Mouse (Mus musculus) limb, embryonic 12.5 days (tissue): Measurements from ENCODE around the gene Gmds. TPM values are rescaled to one million over a fixed set of nuclear protein-coding genes. Genes with fewer than 3 reads are reported as not detected.
A peak's percentile ranks its signal among the peaks of the same experiment; 100 is the strongest.

ENCODE experiments used
- ATAC-seq: fragments of 200-750 bp; cut with Nextera tagmentation; 2 replicates; pipeline ENCODE4 v1.8.0; 2017; ENCODE audit warnings: low read depth, moderate TSS enrichment; ENCODE audit not compliant: insufficient number of reproducible peaks, insufficient read depth, low FRiP score, low TSS enrichment
- H3K27ac ChIP-seq: fragments of 300-500 bp; sonication (generic); 2 replicates; pipeline ENCODE4 v1.5.1; 2016; ENCODE audit warnings: mild to moderate bottlenecking, moderate library complexity
- H3K27me3 ChIP-seq: fragments of 300-500 bp; sonication (generic); 2 replicates; pipeline ENCODE4 v1.6.1; 2016; ENCODE audit warnings: mild to moderate bottlenecking, moderate library complexity
- H3K36me3 ChIP-seq: fragments of 300-500 bp; sonication (generic); 2 replicates; pipeline ENCODE4 v1.6.1; 2016; ENCODE audit warnings: mild to moderate bottlenecking, moderate library complexity
- H3K4me1 ChIP-seq: fragments of 300-500 bp; sonication (generic); replicated peaks from 2 replicates; pipeline ENCODE4 v1.6.1; 2016
- H3K4me2 ChIP-seq: fragments of 300-500 bp; sonication (generic); 2 replicates; pipeline ENCODE4 v1.6.1; 2016; ENCODE audit warnings: mild to moderate bottlenecking, moderate library complexity
- H3K4me3 ChIP-seq: fragments of 300-500 bp; sonication (generic); replicated peaks from 2 replicates; pipeline ENCODE4 v1.5.1; 2016; ENCODE audit warnings: mild to moderate bottlenecking
- H3K9ac ChIP-seq: fragments of 300-500 bp; sonication (generic); replicated peaks from 2 replicates; pipeline ENCODE4 v1.6.1; 2016; ENCODE audit warnings: mild to moderate bottlenecking, moderate library complexity
- H3K9me3 ChIP-seq: fragments of 300-500 bp; sonication (generic); 2 replicates; pipeline ENCODE4 v1.6.1; 2016; ENCODE audit warnings: mild to moderate bottlenecking, moderate library complexity
- WGBS: fragments of 180-500 bp; shearing (Covaris S2); methylation state at CpG from one replicate; pipeline ENCODE4 v1.1.7; 2016; 5-methylcytosine and 5-hydroxymethylcytosine counted together
- polyA plus RNA-seq: library from polyadenylated mRNA; unstranded; fragments of >200 nt; fragmentation: Nextera tagmentation; extraction: Ambion mirVana; gene quantifications from 2 replicates; pipeline ENCODE4 v1.2.1, GENCODE M21; 2016

Gene Gmds
- polyA plus RNA-seq, 1 experiment from 2014 or later, result 37.3 TPM

- no peak overlapping the region for H3K27ac ChIP-seq
- ATAC-seq, result no peak
- no peak overlapping the region for H3K4me2 ChIP-seq
- H3K9me3 ChIP-seq, result no peaks in the 10 kb centered on the region
- 35% methylated on average over 3 of the region's 3 CpGs for WGBS
- no peak overlapping the region for H3K9ac ChIP-seq
- peaks cover 33% of the 10 kb centered on the region for H3K4me1 ChIP-seq
- peaks cover 34% of the 10 kb centered on the region for H3K27me3 ChIP-seq
- no peak overlapping the region for H3K4me3 ChIP-seq
- no peaks in the 10 kb centered on the region for H3K36me3 ChIP-seq
Measured at GRCm38 (mm10) chr13:31974751-31975479, 363.6 kb downstream of the Gmds start.

GRCm38 (mm10) chr13:31971040-31971501, 367.5 kb downstream of the Gmds start:
- WGBS, result 14% methylated on average over 2 of the region's 2 CpGs
- ATAC-seq, result peak; percentile 86
- Histone ChIP-seq H3K27ac (peak overlapping the region; percentile 83), H3K27me3 (peaks cover 38% of the 10 kb centered on the region), H3K4me2 (no peak overlapping the region), H3K4me3 (no peak overlapping the region), H3K9me3 (no peaks in the 10 kb centered on the region), H3K9ac (no peak overlapping the region), H3K4me1 (peaks cover 45% of the 10 kb centered on the region), H3K36me3 (no peaks in the 10 kb centered on the region)

- 85% methylated on average over 2 of the region's 2 CpGs for WGBS
- H3K9ac ChIP-seq, result no peak overlapping the region
- no peaks in the 10 kb centered on the region for H3K36me3 ChIP-seq
- H3K4me2 ChIP-seq, result no peak overlapping the region
- no peak for ATAC-seq
- H3K4me1 ChIP-seq, result peaks cover 41% of the 10 kb centered on the region
- no peak overlapping the region for H3K27ac ChIP-seq
- peaks cover 30% of the 10 kb centered on the region for H3K27me3 ChIP-seq
- H3K9me3 ChIP-seq, result no peaks in the 10 kb centered on the region
- no peak overlapping the region for H3K4me3 ChIP-seq
Measured at GRCm38 (mm10) chr13:31968272-31968671, 370.3 kb downstream of the Gmds start.

DNA sequence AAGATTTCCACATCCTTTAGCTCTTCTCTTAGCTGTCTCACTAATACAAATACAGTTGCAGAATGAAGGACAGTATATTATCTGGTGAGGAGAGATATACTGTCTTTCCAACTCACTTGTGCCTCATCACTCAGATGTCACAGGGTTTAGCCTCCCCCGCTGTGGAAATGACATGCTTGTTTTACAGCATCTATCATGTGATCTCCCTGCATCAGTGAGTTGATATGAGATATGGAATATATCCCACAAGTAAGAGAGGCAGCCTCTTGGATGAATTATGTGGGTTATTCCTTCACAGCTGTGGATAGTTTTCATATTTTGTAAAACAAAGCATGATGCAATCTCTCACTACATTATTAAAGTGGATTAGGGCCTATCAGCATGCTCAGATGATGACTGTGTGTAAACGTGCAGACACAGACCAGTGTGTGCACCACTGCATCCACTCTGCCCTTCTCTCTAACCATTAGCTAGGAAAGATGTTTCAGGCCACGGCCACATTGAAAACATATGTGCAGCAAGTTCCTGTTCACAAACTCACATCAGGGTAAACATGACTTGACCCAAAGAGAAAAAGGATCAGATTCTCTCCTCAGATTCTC, 371.5 kb downstream of the Gmds start:
- no peak overlapping the region for H3K9ac ChIP-seq
- H3K4me3 ChIP-seq, result no peak overlapping the region
- peaks cover 26% of the 10 kb centered on the region for H3K27me3 ChIP-seq
- ATAC-seq, result no peak
- H3K4me2 ChIP-seq, result no peak overlapping the region
- H3K27ac ChIP-seq, result no peak overlapping the region
- peaks cover 37% of the 10 kb centered on the region for H3K4me1 ChIP-seq
- 24% methylated on average over 3 of the region's 3 CpGs for WGBS
- H3K9me3 ChIP-seq, result no peaks in the 10 kb centered on the region
- H3K36me3 ChIP-seq, result no peaks in the 10 kb centered on the region

DNA sequence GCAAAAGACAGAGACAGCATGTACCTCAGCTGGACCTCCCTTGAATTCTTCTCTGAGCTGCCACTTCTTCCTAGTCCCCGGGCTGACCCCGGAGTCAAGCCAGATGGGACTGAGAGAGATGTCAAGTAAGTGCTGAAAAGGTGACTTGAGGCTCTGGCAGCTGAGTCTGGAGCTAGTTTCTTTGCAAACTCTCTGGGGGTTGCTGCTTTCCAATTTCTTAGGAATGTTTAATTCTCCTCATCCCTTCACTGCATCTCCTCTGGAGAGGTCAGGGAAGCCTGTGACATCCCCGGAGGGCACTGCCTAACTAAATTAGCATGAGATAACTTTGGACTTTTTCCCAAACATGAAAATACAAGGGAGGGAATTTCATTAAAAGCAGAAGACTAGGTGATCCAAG, 378.0 kb downstream of the Gmds start:
- Histone ChIP-seq H3K4me1 (peaks cover 19% of the 10 kb centered on the region), H3K9me3 (no peaks in the 10 kb centered on the region), H3K4me2 (no peak overlapping the region), H3K4me3 (no peak overlapping the region), H3K27ac (no peak overlapping the region), H3K9ac (no peak overlapping the region), H3K36me3 (no peaks in the 10 kb centered on the region), H3K27me3 (peaks cover 29% of the 10 kb centered on the region)
- WGBS, result 35% methylated on average over 3 of the region's 3 CpGs
- ATAC-seq, result no peak

DNA sequence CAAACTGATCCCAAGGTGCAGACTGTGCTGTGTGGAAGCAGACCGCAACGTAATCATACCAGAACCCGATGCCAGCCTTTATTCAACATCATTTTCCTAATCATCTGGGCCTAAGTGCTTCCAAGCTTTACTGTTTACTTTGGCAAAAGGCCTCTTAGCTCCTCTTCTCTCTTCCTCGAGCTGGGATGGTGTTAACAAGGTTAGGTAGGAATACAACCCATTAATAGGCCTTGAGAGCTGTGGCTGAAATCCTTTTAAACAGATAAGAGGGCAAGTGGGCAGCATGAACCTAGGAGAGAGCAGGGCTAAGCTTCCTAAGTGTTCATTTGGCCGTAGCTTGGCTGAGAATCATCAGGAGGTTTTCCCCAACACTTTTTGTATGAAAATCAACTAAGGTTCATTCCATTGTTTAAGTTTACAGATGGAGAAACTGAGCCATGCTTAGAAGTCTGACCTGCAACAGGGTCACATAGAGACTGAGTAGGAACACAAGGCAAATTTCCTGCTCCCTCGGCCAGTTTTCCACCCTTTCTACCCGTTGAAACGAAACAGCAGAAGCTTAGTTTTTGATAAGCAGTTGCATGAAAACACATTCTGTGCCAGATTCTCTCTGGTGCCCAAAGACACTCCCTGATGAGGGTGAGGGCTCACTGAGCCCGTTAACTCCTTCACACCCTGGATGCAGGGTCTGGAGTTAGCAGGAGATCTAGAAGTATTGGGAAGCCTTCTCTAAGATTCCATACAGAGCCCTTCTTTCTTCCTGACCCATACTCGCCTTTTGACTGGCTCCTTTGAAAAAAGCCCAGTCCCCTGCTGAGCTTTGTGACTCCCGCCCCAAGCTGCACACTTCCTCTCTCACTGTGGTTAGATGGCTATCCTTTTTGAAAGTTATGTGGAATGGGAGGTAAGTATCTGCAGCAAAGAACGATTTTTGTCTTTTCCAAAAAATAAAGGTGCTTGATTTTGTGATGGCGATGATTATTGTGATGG, 379.9 kb downstream of the Gmds start:
- Histone ChIP-seq H3K27me3 (peaks cover 26% of the 10 kb centered on the region), H3K4me2 (no peak overlapping the region), H3K9me3 (no peaks in the 10 kb centered on the region), H3K4me1 (peaks cover 22% of the 10 kb centered on the region), H3K27ac (no peak overlapping the region), H3K4me3 (no peak overlapping the region), H3K36me3 (no peaks in the 10 kb centered on the region), H3K9ac (no peak overlapping the region)
- ATAC-seq, result no peak
- 60% methylated on average over 13 of the region's 13 CpGs for WGBS

DNA sequence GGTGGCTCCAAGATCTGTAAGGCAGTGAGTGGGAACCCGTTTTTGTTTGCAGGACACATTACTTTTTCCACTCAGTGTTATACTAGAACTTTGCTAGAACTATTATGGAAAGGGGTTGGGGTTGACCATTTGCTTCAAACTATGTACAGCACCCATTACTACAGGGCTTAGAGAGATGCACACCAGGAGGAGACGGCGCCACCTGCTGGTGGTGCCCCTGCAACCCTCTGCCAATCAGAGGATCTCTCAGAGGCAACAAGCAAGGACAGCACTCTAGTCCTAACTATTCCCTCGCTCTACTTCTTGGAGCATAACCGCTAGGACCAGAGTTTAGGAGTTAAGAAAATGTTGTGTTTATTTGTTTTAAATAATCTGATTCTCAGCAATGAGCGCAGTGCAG, 382.0 kb downstream of the Gmds start:
- 85% methylated on average over 6 of the region's 6 CpGs for WGBS
- Histone ChIP-seq H3K9me3 (no peaks in the 10 kb centered on the region), H3K4me2 (no peak overlapping the region), H3K36me3 (no peaks in the 10 kb centered on the region), H3K27ac (no peak overlapping the region), H3K4me1 (peaks cover 22% of the 10 kb centered on the region), H3K9ac (no peak overlapping the region), H3K4me3 (no peak overlapping the region), H3K27me3 (peaks cover 24% of the 10 kb centered on the region)
- no peak for ATAC-seq

DNA sequence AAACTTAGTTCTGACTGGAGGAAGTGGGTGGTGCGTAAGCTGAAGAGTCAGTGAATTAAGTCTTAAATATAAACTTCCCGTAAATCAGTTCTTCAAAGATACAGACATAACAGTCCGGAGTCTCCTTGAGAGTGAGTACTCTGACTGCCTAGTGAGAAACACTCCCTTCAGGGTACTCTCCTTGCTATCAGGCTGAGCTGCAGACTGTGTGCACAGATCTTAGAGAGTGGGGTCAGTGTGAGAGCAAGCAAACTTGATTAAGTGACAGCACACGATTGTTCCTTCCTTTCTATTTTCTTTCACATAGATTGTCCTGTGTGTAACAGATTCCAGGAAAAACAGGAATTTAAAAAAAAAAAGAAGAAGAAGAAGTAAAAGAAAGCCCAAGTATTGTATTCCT, 382.4 kb downstream of the Gmds start:
- peaks cover 22% of the 10 kb centered on the region for H3K4me1 ChIP-seq
- no peak overlapping the region for H3K27ac ChIP-seq
- no peak for ATAC-seq
- H3K9me3 ChIP-seq, result no peaks in the 10 kb centered on the region
- no peak overlapping the region for H3K4me3 ChIP-seq
- 71% methylated on average over 4 of the region's 4 CpGs for WGBS
- peaks cover 22% of the 10 kb centered on the region for H3K27me3 ChIP-seq
- H3K36me3 ChIP-seq, result no peaks in the 10 kb centered on the region
- H3K4me2 ChIP-seq, result no peak overlapping the region
- no peak overlapping the region for H3K9ac ChIP-seq

- no peaks in the 10 kb centered on the region for H3K36me3 ChIP-seq
- H3K4me3 ChIP-seq, result no peak overlapping the region
- ATAC-seq, result no peak
- no peaks in the 10 kb centered on the region for H3K9me3 ChIP-seq
- 57% methylated on average over 7 of the region's 7 CpGs for WGBS
- H3K27me3 ChIP-seq, result peaks cover 17% of the 10 kb centered on the region; the same call in 1 of the 2 replicates
- H3K27ac ChIP-seq, result no peak overlapping the region
- no peak overlapping the region for H3K4me2 ChIP-seq
- H3K9ac ChIP-seq, result no peak overlapping the region
- peaks cover 17% of the 10 kb centered on the region for H3K4me1 ChIP-seq
Measured at GRCm38 (mm10) chr13:31955171-31955570, 383.4 kb downstream of the Gmds start.

DNA sequence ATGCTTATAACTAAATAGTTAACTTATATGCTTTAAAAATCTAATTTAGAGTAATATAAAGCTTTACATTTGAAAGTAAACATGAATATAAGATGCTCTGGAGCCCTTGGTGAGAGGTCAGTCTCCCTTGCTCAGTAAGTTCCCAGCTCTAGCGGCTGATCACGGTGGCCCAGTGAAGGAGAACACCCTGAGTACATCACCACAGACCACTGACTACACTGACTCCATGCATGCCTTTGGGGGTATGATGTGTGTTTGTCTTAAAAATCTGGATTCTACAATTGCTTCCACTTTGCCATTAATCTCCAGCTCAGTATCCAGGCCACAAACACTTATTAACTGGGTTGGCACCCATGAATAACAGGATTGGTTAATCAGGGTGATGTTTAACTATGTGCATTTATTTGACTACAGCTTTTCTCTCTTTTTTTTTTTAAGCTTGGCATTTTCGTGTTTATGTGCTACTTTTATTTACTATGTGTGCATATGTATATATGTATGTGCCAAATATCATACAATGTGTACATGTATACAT, 393.8 kb downstream of the Gmds start:
- 88% methylated on average over 3 of the region's 3 CpGs for WGBS
- Histone ChIP-seq H3K4me1 (no peaks in the 10 kb centered on the region), H3K27me3 (no peaks in the 10 kb centered on the region), H3K4me3 (no peak overlapping the region), H3K36me3 (no peaks in the 10 kb centered on the region), H3K4me2 (no peak overlapping the region), H3K27ac (no peak overlapping the region), H3K9me3 (no peaks in the 10 kb centered on the region), H3K9ac (no peak overlapping the region)
- ATAC-seq, result no peak
